Mouse (Mus musculus): ENCODE data around the gene Arrb1.

Arrb1 gene

GRCm38 (mm10) chr7:99641245-99641644 is 106.0 kb downstream of the Arrb1 start:
- no peak for DNase-seq

DNA sequence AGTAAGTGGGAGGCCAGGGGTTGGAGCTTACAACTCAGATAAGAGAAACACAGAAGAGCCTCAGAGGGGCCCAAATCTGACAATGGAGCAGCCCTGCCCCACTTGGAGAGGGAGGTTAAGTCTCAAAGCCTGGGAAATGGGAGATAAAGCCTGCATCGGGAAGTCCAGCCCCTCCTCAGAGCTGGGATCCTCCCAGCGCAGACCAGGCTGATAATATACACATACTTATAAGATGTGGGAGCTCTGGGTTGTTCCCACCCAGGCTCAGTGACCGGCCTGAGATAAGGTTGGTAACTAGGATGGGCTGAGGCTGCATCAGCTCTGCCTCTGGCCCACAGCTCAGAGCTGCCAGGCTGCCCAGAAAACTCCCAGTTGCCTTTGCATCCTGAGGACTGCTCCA is 106.8 kb downstream of the Arrb1 start:
- no peak for DNase-seq

- no peak for DNase-seq
Observed at GRCm38 (mm10) chr7:99644701-99645100, 109.4 kb downstream of the Arrb1 start.

- peak; percentile 54 to 65 for DNase-seq
Observed at GRCm38 (mm10) chr7:99648623-99649022, 113.4 kb downstream of the Arrb1 start.

DNA sequence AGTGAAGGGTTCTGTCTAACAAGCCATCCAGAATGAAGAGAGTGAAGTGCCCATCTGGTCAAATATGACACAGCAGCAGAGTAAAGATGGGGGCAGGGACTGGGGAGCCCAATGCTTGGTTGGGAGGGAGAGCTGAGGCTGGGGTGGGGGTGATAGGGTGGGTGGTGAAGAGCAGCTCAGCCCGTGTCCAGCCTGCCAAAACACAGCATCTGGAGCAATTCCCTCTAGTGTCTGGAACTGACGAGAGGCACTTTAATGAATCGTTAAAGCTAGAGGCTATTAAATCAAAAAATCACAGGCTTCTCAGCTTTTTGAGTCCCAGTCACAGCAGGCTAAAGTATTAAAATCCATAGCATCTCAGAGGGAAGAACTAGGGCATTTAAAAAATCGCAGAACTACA is 114.3 kb downstream of the Arrb1 start:
- DNase-seq, result no peak

GRCm38 (mm10) chr7:99654244-99654643 is 119.0 kb downstream of the Arrb1 start:
- no peak for DNase-seq
